Mouse (Mus musculus) liver, adult 2 months (tissue): ENCODE data around the gene Inhbb.

Source experiments
- CTCF ChIP-seq: fragments of 200-500 bp; IDR thresholded peaks from 2 replicates; pipeline ENCODE4 v1.5.1; 2011; ENCODE audit warnings: low read depth, low read length, control low read depth
- POLR2A ChIP-seq: fragments of 200-500 bp; IDR thresholded peaks from 2 replicates; pipeline ENCODE4 v1.6.1; 2011; ENCODE audit warnings: low read length, control low read depth; ENCODE audit not compliant: insufficient read depth; ENCODE audit errors: extremely low read depth

DNA sequence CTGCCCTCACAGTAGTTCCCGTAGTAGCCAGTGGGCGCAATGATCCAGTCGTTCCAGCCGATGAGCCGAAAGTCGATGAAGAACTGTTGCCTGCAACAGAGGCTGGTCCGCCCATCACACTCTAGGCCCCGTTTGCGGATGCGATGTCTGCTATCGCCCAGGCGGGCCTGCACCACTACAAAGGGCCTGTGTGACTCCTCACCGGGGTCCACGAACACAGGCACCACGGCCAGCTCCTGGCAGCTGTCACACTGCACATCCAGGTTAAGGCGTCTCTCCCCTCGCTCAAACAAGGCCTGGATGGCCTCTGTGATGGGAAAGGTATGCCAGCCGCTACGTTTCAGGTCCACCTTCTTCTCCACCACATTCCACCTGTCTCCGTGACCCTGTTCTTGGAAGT is 4.5 kb downstream of the Inhbb start:
- TF ChIP-seq POLR2A = no peak
- no peak for TF ChIP-seq CTCF
